Mouse (Mus musculus) ES-CJ7 (cell line): ENCODE measurements around the gene Tbrg4.

Source experiments
- DNase-seq: peaks from one replicate; pipeline ENCODE4 v3.0.0; 2011; ENCODE audit warnings: low read depth, low spot score

The Tbrg4 gene

GRCm38 (mm10) chr11:6594845-6595244 is 31.0 kb downstream of the Tbrg4 start:
- DNase-seq: no peak

DNA sequence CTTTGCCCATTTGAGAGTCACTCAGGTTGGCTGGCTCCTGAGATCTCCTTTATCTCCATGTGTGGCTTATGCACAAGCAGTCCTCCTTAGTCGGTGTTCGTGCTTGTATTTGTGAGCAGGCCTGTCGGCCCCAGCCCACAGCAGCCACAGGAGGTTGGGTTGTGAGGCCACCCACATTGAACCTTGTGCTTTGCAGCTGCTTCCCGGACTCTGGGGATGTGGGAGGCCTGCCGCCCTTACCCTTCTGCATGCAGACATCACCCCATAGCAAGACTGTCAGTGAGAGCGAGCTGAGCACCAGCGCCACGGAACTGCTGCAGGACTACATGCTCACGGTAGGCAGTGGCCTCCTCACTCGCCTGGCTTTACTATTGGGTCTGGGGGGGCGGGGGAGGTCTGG is 32.5 kb downstream of the Tbrg4 start:
- DNase-seq: no peak

DNA sequence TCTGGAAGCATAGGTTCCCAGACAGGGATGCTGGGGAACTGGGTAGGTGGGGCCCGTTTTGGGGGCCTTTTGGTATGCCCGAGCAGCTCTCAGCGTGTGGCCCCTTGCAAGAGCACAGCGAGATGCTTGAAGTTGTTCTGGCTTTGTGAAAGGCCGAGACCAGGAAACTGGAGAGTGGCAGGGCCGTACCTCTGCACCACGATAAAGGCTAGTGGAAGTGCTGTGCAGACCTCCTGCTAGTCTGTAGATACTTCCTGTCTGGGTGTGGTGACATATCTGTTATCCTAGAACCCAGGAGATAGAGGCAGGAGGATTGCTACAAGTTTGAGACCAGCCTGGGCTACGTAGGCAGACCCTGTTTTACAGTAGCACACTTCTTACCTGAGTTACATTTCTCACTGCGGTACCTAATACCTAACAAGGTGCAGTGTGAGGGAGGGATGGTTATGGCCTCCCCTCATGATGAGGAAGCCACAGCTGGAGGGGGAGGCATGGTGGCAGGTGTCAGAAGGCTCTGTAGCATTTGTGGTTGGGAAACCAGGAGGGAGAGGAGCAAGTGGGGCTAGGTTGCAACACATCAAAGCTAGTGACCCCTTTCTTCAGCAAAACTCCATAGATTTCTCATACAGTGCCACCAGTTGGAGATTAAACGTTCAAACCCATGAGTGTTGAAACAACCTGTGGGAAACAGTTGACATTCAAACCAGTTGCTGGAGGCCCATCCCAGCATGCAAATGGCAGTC is 34.8 kb downstream of the Tbrg4 start:
- peak; percentile 35 for DNase-seq

- no peak for DNase-seq
Observed at GRCm38 (mm10) chr11:6589838-6590237, 36.0 kb downstream of the Tbrg4 start.

- no peak for DNase-seq
Observed at GRCm38 (mm10) chr11:6588295-6588694, 37.6 kb downstream of the Tbrg4 start.

DNA sequence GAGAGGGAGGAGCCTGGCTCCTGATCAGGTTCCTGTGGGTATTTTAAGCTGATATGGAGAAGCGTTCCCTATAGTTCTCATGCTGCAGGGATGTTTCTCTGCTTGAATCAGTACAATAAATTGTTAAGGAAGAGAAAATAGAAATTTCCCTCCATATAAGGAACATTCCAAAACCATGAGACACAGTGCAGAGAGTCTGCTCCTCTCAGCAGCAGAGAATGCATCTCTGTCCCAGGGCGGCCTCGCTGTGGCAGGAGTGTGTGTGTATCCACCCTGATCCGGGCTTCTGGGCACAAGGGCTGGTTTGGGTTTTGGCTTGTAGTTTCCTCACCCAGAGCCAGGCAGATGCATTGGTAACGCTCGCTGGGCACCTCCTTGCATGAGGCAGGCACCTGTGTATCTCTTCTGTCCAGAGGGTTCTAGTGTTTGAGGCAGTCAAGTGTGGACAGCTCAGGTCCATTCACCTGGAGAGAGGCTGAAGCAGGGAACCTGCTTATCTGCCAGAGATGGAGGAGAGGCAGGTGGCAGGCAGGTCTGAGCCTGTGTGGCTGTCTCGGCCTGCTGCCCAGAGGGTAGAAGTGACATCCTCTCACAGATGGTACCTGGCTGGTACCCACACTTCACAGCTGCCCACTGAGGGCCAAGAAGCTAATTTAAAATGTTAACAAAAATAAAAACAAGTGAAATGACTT is 38.5 kb downstream of the Tbrg4 start:
- no peak for DNase-seq

GRCm38 (mm10) chr11:6586660-6587059 is 39.2 kb downstream of the Tbrg4 start:
- no peak for DNase-seq

DNA sequence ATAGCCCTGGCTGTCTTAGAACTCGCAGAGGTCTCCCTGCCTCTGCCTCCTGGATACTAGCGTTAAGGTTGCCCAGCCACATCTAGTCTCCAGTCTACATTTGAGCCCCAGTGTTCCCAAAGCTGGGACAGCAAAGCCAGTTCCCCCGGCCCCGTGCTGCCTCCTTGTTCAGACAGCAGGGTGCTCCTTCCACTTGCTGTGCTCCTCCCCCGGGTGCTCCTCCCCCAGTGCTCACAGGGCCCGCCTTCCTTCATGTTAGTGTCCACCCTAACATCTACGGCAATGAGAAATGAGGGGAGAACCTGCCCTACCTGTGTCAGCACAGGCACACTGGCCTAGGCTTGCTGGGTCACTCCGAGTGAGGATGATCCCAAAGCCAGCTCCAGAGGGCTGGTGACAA is 40.1 kb downstream of the Tbrg4 start:
- no peak for DNase-seq

GRCm38 (mm10) chr11:6581560-6581959 is 44.3 kb downstream of the Tbrg4 start:
- no peak for DNase-seq

DNA sequence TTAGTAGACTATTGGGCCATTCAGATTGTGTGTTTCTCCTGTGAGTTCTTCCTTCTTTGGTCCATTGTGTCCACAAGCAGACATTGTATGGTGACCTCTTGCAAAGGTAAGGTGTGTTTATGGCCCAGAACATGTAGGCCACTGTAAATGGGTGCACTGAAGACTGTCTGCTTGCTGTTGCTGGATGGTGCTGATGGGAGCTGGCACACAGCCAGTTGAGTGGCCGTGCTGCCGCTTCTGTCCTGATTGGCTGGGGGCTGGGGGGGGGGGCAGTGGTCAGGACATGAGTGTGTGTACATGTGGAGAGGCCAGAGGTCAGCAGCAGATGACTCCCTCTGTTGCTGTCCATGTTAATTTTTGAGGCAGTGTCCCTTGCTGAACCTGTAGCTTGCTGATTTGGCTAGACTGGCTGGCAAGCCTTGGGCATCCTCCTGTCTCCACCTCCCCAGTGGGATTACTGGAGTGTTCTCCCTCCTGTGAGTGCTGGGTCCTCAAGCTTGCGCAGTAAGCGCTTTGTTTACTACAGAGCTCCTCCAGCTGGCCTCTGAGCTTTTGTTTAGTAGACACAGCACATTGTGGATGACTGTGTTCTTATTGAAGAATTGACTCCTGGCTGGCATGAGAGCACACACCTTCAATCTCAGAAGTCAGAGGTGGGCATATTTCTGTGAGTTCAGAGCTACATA is 45.7 kb downstream of the Tbrg4 start:
- DNase-seq: no peak

GRCm38 (mm10) chr11:6579361-6579760 is 46.5 kb downstream of the Tbrg4 start:
- peak; percentile 27 for DNase-seq

GRCm38 (mm10) chr11:6576151-6576550 is 49.7 kb downstream of the Tbrg4 start:
- DNase-seq: no peak

DNA sequence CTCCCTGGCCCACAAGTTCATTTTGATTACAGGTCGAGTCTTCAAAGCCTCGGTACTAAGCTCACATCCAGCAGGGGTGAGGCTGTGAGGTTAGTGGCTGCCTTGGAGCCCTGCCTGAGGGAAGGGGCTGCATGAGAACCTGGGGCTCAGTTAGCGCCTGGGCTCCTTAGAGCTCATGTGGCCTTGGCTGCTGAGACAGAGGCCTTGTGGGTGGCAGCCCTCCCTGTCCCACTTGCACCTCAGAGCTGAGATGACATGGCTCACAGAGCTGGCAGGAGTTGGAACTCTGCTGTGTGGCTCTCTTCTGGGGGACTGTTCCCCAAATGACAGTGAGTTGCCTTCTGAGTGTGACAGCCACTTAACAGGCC is 56.5 kb downstream of the Tbrg4 start:
- DNase-seq: no peak

DNA sequence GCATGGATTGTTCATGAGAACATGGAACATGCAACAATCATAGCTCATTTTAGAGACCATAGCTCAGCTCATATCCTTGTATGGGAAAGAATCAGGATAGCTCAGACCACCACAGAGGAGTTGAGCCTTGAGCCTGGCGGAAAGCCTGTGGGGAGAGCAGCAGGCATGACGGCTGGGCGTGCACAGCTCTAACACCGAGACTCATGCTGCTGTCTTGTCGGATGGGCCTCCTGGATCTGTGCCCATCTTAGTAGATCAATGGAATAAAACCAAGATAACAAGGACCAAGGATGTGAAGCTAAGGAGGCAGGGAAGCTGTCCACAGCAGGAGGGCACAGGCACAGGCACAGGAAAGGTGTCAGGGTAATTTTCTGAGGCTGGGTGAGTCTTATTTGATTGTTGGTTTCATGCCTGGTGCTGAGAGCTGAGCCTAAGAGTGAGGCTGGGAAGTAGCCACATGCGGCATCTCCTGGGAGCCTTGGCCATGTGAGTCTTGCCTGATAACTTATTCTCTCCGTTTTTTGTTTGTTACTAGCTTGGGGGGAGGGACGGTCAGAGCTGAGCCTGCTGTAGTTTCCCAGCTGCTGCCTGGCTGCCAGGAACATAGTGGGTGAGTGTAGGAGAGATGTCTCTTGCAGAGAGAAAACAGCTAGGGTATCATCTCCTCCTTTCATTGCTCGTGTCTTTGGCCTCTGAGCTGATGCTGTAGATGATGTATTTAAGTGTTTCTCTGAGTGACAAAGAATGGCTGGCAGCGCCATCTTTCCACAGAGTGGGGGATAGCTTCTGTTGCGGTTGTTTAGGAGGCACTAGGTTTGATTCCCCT is 57.1 kb downstream of the Tbrg4 start:
- peak; percentile 45 for DNase-seq

DNA sequence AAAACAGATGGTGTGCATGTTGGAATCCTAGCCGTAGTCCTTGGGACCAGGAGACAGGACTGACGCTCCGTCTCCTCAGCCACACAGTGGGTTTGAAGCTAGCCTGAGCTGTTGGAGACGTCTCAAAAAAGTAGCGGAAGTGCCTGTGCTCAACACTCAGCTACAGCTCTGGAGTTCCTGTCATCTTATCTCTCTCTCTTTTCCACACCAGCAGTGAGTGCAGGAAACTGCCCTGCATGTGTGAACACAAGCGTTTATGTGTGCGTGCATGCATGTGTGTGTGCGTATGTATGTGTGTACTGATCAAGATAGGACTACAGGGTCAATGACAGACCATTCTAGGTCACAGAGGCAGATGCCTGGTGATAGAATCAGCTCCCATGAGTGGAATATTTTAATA is 57.9 kb downstream of the Tbrg4 start:
- DNase-seq: no peak

GRCm38 (mm10) chr11:6566496-6566895 is 59.4 kb downstream of the Tbrg4 start:
- no peak for DNase-seq
